Mouse (Mus musculus) midbrain, embryonic 11.5 days (tissue): ENCODE data around the gene Lrrc20. TPM values are rescaled to one million over a fixed set of nuclear protein-coding genes. Genes with fewer than 3 reads are reported as not detected.

Experiments used
- ATAC-seq: fragments of 200-750 bp; cut with Nextera tagmentation; 2 replicates; pipeline ENCODE4 v1.8.0; 2017; ENCODE audit warnings: moderate TSS enrichment, moderate library complexity; ENCODE audit not compliant: low FRiP score
- DNase-seq: peaks from one replicate; pipeline ENCODE4 v3.0.0; 2015; ENCODE audit warnings: low spot score; ENCODE audit errors: missing footprints
- H3K27ac ChIP-seq: fragments of 300-500 bp; sonication (generic); 2 replicates; pipeline ENCODE4 v1.5.1; 2014; ENCODE audit warnings: low read depth, low read length
- H3K27me3 ChIP-seq: fragments of 300-500 bp; sonication (generic); 2 replicates; pipeline ENCODE4 v1.6.1; 2014; ENCODE audit warnings: mild to moderate bottlenecking, low read length, moderate library complexity, mixed read lengths; ENCODE audit not compliant: control insufficient read depth, insufficient read depth
- H3K36me3 ChIP-seq: fragments of 300-500 bp; sonication (generic); 2 replicates; pipeline ENCODE4 v1.6.1; 2014; ENCODE audit warnings: mild to moderate bottlenecking, low read length, moderate library complexity, mixed read lengths; ENCODE audit not compliant: control insufficient read depth, insufficient read depth
- H3K4me1 ChIP-seq: fragments of 300-500 bp; sonication (generic); 2 replicates; pipeline ENCODE4 v1.6.1; 2014; ENCODE audit warnings: low read length; ENCODE audit not compliant: control insufficient read depth, insufficient read depth
- H3K4me2 ChIP-seq: fragments of 300-500 bp; sonication (generic); 2 replicates; pipeline ENCODE4 v1.6.1; 2014; ENCODE audit warnings: mild to moderate bottlenecking, moderate library complexity
- H3K4me3 ChIP-seq: fragments of 300-500 bp; sonication (generic); 2 replicates; pipeline ENCODE4 v1.5.1; 2014; ENCODE audit warnings: low read depth, low read length
- H3K9ac ChIP-seq: fragments of 300-500 bp; sonication (generic); 2 replicates; pipeline ENCODE4 v1.6.1; 2014; ENCODE audit warnings: low read length
- H3K9me3 ChIP-seq: fragments of 300-500 bp; sonication (generic); 2 replicates; pipeline ENCODE4 v1.6.1; 2016; ENCODE audit warnings: low read length; ENCODE audit not compliant: control insufficient read depth
- WGBS: fragments of 180-500 bp; shearing (Covaris S2); extraction: QIAGEN DNeasy Blood & Tissue Kit; methylation state at CpG from one replicate; pipeline ENCODE4 v1.1.7; 2014; 5-methylcytosine and 5-hydroxymethylcytosine counted together
- polyA plus RNA-seq: library from polyadenylated mRNA; unstranded; fragments of >200 nt; fragmentation: Nextera tagmentation; extraction: Ambion mirVana; gene quantifications from 2 replicates; pipeline ENCODE4 v1.2.1, GENCODE M21; 2014

The Lrrc20 gene
- polyA plus RNA-seq, 1 experiment from 2014 or later = 9.8 TPM

- H3K9me3 ChIP-seq = no peaks in the 10 kb centered on the region
- H3K4me1 ChIP-seq = peaks cover 4% of the 10 kb centered on the region; the same call in 1 of the 2 replicates
- ATAC-seq (no peak), DNase-seq (no peak)
- H3K27me3 ChIP-seq = peaks cover 19% of the 10 kb centered on the region
- 32% methylated on average over 5 of the region's 5 CpGs for WGBS
- no peaks in the 10 kb centered on the region for H3K36me3 ChIP-seq
- H3K4me2 ChIP-seq = no peak overlapping the region; the same call in 1 of the 2 replicates
- no peak overlapping the region for H3K4me3 ChIP-seq
- H3K9ac ChIP-seq = no peak overlapping the region
- H3K27ac ChIP-seq = no peak overlapping the region
These were observed 149.2 kb downstream of the Lrrc20 start for GRCm38 (mm10) chr10:61624771-61625170.

DNA sequence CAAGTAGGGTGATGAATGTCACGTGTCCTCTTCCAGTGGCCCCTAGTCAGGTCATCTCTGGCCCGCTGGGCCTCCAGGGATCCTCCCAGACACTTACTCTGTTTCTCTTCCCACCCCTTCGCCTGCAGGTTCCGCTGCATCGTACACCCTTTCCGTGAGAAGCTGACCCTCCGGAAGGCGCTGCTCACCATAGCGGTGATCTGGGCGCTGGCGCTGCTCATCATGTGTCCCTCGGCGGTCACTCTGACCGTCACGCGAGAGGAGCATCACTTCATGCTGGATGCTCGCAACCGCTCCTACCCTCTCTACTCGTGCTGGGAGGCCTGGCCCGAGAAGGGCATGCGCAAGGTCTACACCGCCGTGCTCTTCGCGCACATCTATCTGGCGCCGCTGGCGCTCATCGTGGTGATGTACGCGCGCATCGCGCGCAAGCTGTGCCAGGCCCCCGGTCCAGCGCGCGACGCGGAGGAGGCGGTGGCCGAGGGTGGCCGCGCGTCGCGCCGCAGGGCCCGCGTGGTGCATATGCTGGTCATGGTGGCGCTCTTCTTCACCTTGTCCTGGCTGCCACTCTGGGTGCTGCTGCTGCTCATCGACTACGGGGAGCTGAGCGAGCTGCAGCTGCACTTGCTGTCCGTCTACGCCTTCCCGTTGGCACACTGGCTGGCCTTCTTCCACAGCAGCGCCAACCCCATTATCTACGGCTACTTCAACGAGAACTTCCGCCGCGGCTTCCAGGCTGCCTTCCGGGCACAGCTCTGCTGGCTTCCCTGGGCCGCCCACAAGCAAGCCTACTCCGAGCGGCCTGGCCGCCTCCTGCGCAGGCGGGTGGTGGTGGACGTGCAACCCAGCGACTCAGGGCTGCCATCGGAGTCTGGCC, 150.0 kb downstream of the Lrrc20 start:
- peak overlapping the region; percentile 35 for H3K4me3 ChIP-seq
- peak; percentile 44; the same call in 1 of the 2 replicates for ATAC-seq
- H3K27me3 ChIP-seq = peaks cover 19% of the 10 kb centered on the region
- no peaks in the 10 kb centered on the region for H3K9me3 ChIP-seq
- peak overlapping the region; percentile 66 for H3K4me2 ChIP-seq
- WGBS = 4% methylated on average over 73 of the region's 74 CpGs
- H3K27ac ChIP-seq = no peak overlapping the region
- peak overlapping the region; percentile 48; the same call in 1 of the 2 replicates for H3K9ac ChIP-seq
- H3K4me1 ChIP-seq = peaks cover 4% of the 10 kb centered on the region; the same call in 1 of the 2 replicates
- H3K36me3 ChIP-seq = no peaks in the 10 kb centered on the region
- DNase-seq = peak; percentile 94

DNA sequence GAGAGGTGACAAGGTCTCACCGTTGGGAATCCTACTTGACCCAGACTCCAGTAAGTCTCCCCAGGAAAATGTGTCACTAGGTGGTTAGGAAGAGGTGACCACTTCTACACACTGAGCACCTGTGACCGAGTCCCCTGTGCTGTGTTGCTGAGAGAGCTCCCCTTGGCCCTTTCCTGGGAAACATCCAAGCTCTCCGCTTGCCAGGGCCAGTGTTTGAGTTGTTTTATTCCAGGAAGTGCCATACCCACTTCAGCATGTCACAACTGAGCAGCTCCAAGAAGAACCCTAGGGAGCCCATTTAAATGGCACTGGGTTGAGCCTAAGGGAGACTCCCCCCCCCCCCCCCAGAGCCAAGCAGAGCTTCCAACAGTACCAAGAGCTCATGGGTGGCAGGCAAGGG, 150.9 kb downstream of the Lrrc20 start:
- 94% methylated on average over 3 of the region's 3 CpGs for WGBS
- Histone ChIP-seq H3K9ac (no peak overlapping the region), H3K4me3 (no peak overlapping the region), H3K9me3 (no peaks in the 10 kb centered on the region), H3K4me1 (peaks cover 4% of the 10 kb centered on the region; the same call in 1 of the 2 replicates), H3K27ac (no peak overlapping the region), H3K36me3 (no peaks in the 10 kb centered on the region), H3K4me2 (no peak overlapping the region), H3K27me3 (peaks cover 19% of the 10 kb centered on the region)
- no peak for ATAC-seq
- no peak for DNase-seq

- Histone ChIP-seq H3K4me3 (no peak overlapping the region), H3K36me3 (no peaks in the 10 kb centered on the region), H3K27me3 (peaks cover 19% of the 10 kb centered on the region), H3K27ac (no peak overlapping the region), H3K9ac (no peak overlapping the region), H3K9me3 (no peaks in the 10 kb centered on the region), H3K4me2 (no peak overlapping the region), H3K4me1 (peaks cover 4% of the 10 kb centered on the region; the same call in 1 of the 2 replicates)
- DNase-seq = no peak
- 76% methylated on average over 15 of the region's 15 CpGs for WGBS
- no peak for ATAC-seq
These were observed 151.8 kb downstream of the Lrrc20 start for GRCm38 (mm10) chr10:61627195-61627937.

- no peak for ATAC-seq
These were observed 152.3 kb downstream of the Lrrc20 start for GRCm38 (mm10) chr10:61627938-61628250.

More at GRCm38 (mm10) chr10:61627938-61628250, 152.3 kb downstream of the Lrrc20 start:
- Histone ChIP-seq H3K4me3 (no peak overlapping the region), H3K27ac (no peak overlapping the region), H3K27me3 (peaks cover 19% of the 10 kb centered on the region), H3K36me3 (no peaks in the 10 kb centered on the region), H3K4me2 (no peak overlapping the region), H3K4me1 (peaks cover 4% of the 10 kb centered on the region; the same call in 1 of the 2 replicates), H3K9me3 (no peaks in the 10 kb centered on the region), H3K9ac (no peak overlapping the region)
- DNase-seq = no peak
- 73% methylated on average over 4 of the region's 4 CpGs for WGBS

Other genes with a start within 250 kb of the Lrrc20 start
- 0.21 and 0.31 TPM in 2 replicates for gene Adamts14, start 202.4 kb upstream of the Lrrc20 start, polyA plus RNA-seq
- 0.07 TPM in 1 of 2 replicates, not detected in the other for gene Prf1, start 178.0 kb upstream of the Lrrc20 start, polyA plus RNA-seq
- gene Pald1, start 92.3 kb upstream of the Lrrc20 start, polyA plus RNA-seq = 15.3 and 17.3 TPM in 2 replicates
- gene Nodal, start 57.8 kb upstream of the Lrrc20 start, polyA plus RNA-seq = 0.10 TPM in 1 of 2 replicates, not detected in the other
- 30.4 and 32.6 TPM in 2 replicates for gene Eif4ebp2, start 23.1 kb upstream of the Lrrc20 start, polyA plus RNA-seq
- gene Npffr1, start 119.7 kb downstream of the Lrrc20 start, polyA plus RNA-seq = 0.06 TPM in 1 of 2 replicates, not detected in the other
- 323 and 335 TPM in 2 replicates for gene Ppa1, start 172.8 kb downstream of the Lrrc20 start, polyA plus RNA-seq
- gene Sar1a, start 204.5 kb downstream of the Lrrc20 start, polyA plus RNA-seq = 245 and 255 TPM in 2 replicates
- 24.5 and 27.9 TPM in 2 replicates for gene Tysnd1, start 219.7 kb downstream of the Lrrc20 start, polyA plus RNA-seq
- 4.9 and 6.3 TPM in 2 replicates for gene Aifm2, start 239.5 kb downstream of the Lrrc20 start, polyA plus RNA-seq